Mouse (Mus musculus) neural tube, embryonic 14.5 days (tissue): ENCODE measurements around the gene Dpm2. TPM values are rescaled to one million over a fixed set of nuclear protein-coding genes. Genes with fewer than 3 reads are reported as not detected.

ENCODE experiments used
- ATAC-seq: fragments of 200-750 bp; cut with Nextera tagmentation; 2 replicates; pipeline ENCODE4 v1.8.0; 2017; ENCODE audit warnings: low read depth, mild to moderate bottlenecking, moderate TSS enrichment, moderate library complexity
- H3K27ac ChIP-seq: fragments of 300-500 bp; sonication (generic); 2 replicates; pipeline ENCODE4 v1.5.1; 2014; ENCODE audit warnings: low read depth, mild to moderate bottlenecking, control low read depth, low read length, moderate library complexity, mixed read lengths
- H3K27me3 ChIP-seq: fragments of 300-500 bp; sonication (generic); 2 replicates; pipeline ENCODE4 v1.6.1; 2014; ENCODE audit warnings: low read length; ENCODE audit not compliant: control insufficient read depth, insufficient read depth
- H3K36me3 ChIP-seq: fragments of 300-500 bp; sonication (generic); 2 replicates; pipeline ENCODE4 v1.6.1; 2014; ENCODE audit warnings: low read length, mixed read lengths; ENCODE audit not compliant: control insufficient read depth, insufficient read depth
- H3K4me1 ChIP-seq: fragments of 300-500 bp; sonication (generic); 2 replicates; pipeline ENCODE4 v1.6.1; 2014; ENCODE audit warnings: low read length; ENCODE audit not compliant: control insufficient read depth, insufficient read depth
- H3K4me2 ChIP-seq: fragments of 300-500 bp; sonication (generic); 2 replicates; pipeline ENCODE4 v1.6.1; 2014; ENCODE audit warnings: mild to moderate bottlenecking, low read depth, low read length, control low read depth
- H3K4me3 ChIP-seq: fragments of 300-500 bp; sonication (generic); 2 replicates; pipeline ENCODE4 v1.5.1; 2014; ENCODE audit warnings: low read depth, low read length, control low read depth, mixed read lengths
- H3K9ac ChIP-seq: fragments of 300-500 bp; sonication (generic); replicated peaks from 2 replicates; pipeline ENCODE4 v1.6.1; 2014; ENCODE audit warnings: low read depth, mild to moderate bottlenecking, control low read depth, low read length, mixed read lengths
- H3K9me3 ChIP-seq: fragments of 300-500 bp; sonication (generic); 2 replicates; pipeline ENCODE4 v1.6.1; 2016; ENCODE audit warnings: low read length; ENCODE audit not compliant: control insufficient read depth
- WGBS: fragments of 180-500 bp; shearing (Covaris S2); extraction: QIAGEN DNeasy Blood & Tissue Kit; methylation state at CpG from one replicate; pipeline ENCODE4 v1.1.7; 2014; 5-methylcytosine and 5-hydroxymethylcytosine counted together
- polyA plus RNA-seq: library from polyadenylated mRNA; unstranded; fragments of >200 nt; fragmentation: Nextera tagmentation; extraction: Ambion mirVana; gene quantifications from 2 replicates; pipeline ENCODE4 v1.2.1, GENCODE M21; 2014

The Dpm2 gene
- 143 and 157 TPM in 2 replicates for polyA plus RNA-seq

- Histone ChIP-seq H3K36me3 (peaks cover 16% of the 10 kb centered on the region), H3K4me2 (peak within 1 kb of the TSS; percentile 78), H3K9ac (peak within 1 kb of the TSS; percentile 70), H3K9me3 (no peaks in the 10 kb centered on the region), H3K4me3 (peak within 1 kb of the TSS; percentile 59), H3K27ac (0 out of 2 replicates have a peak within 1 kb of the TSS, but pooled peaks have one; percentile 28), H3K27me3 (no peaks in the 10 kb centered on the region), H3K4me1 (peaks cover 11% of the 10 kb centered on the region)
- ATAC-seq = peak; percentile 83
- 2% methylated on average over 36 of the region's 36 CpGs for WGBS
Observed at GRCm38 (mm10) chr2:32570698-32571494, at the start of gene Dpm2. TSS of gene Dpm2 (plus strand) at chr2:32570858.

DNA sequence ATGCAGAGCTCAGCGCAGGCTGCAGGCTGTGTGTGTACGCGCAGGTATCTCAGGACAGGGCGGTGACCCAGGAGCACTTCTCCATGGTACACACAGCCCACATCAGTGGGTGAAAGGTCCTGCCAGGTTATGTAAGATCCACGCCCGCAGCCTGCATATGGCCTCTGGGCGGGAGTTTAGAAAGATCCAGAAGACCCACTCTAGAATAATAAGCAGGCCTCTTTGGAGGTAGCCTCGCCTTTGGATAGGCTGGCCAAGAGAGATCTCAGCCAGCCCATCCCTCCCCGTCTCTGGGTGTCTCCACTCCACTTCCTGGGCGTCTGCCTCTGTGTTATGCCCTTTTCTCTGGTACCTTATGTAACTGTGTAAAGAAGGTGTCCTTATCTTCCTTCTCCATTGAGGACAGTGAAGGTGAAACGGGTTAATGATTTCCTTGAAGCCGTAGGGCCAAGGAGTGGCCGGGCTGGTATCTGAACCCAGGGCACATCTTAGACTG lies 46.1 kb upstream of the Dpm2 start:
- Histone ChIP-seq H3K36me3 (no peaks in the 10 kb centered on the region), H3K4me1 (no peaks in the 10 kb centered on the region), H3K9ac (no peak overlapping the region), H3K4me3 (no peak overlapping the region), H3K4me2 (no peak overlapping the region), H3K27ac (no peak overlapping the region), H3K27me3 (no peaks in the 10 kb centered on the region), H3K9me3 (no peaks in the 10 kb centered on the region)
- ATAC-seq = no peak
- 92% methylated on average over 13 of the region's 13 CpGs for WGBS

GRCm38 (mm10) chr2:32525816-32526215 lies 44.8 kb upstream of the Dpm2 start:
- H3K27me3 ChIP-seq = no peaks in the 10 kb centered on the region
- ATAC-seq = no peak
- no peaks in the 10 kb centered on the region for H3K4me1 ChIP-seq
- WGBS = 86% methylated on average over 12 of the region's 12 CpGs
- no peak overlapping the region for H3K4me2 ChIP-seq
- H3K36me3 ChIP-seq = no peaks in the 10 kb centered on the region
- no peak overlapping the region for H3K4me3 ChIP-seq
- no peaks in the 10 kb centered on the region for H3K9me3 ChIP-seq
- H3K27ac ChIP-seq = no peak overlapping the region
- H3K9ac ChIP-seq = no peak overlapping the region

- H3K36me3 ChIP-seq = no peaks in the 10 kb centered on the region
- no peak overlapping the region for H3K4me2 ChIP-seq
- 78% methylated on average over 14 of the region's 14 CpGs for WGBS
- no peaks in the 10 kb centered on the region for H3K4me1 ChIP-seq
- H3K27ac ChIP-seq = no peak overlapping the region
- no peaks in the 10 kb centered on the region for H3K27me3 ChIP-seq
- no peak overlapping the region for H3K4me3 ChIP-seq
- H3K9ac ChIP-seq = no peak overlapping the region
- no peak for ATAC-seq
- no peaks in the 10 kb centered on the region for H3K9me3 ChIP-seq
Observed at GRCm38 (mm10) chr2:32527468-32527966, 43.1 kb upstream of the Dpm2 start.

- Histone ChIP-seq H3K4me3 (no peak overlapping the region), H3K4me2 (no peak overlapping the region), H3K9me3 (no peaks in the 10 kb centered on the region), H3K4me1 (no peaks in the 10 kb centered on the region), H3K27me3 (no peaks in the 10 kb centered on the region), H3K9ac (no peak overlapping the region), H3K36me3 (no peaks in the 10 kb centered on the region), H3K27ac (no peak overlapping the region)
- no peak for ATAC-seq
- WGBS = 68% methylated on average over 1 of the region's 1 CpGs
Observed at GRCm38 (mm10) chr2:32528326-32528725, 42.3 kb upstream of the Dpm2 start.

DNA sequence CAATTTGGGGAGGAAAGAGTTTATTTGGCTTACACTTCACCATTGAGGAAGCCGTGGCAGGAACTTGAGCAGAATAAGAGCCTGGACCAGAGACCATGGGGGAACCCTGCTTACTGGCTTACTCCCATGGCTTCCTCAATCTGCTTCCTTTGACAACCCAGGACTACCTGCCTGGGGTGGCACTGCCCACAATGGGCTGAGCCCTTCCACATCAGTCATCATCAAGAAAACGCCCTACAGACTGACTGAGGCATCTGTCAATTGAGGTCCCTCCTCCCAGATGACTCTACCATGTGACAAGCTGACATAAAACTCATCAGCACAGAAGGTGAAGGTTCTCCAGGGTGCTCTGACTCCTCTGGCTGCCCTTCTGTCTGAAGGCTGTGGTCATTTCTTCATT lies 40.2 kb upstream of the Dpm2 start:
- no peaks in the 10 kb centered on the region for H3K36me3 ChIP-seq
- ATAC-seq = no peak

GRCm38 (mm10) chr2:32533163-32533562 lies 37.5 kb upstream of the Dpm2 start:
- no peak overlapping the region for H3K4me3 ChIP-seq
- no peaks in the 10 kb centered on the region for H3K36me3 ChIP-seq
- no peaks in the 10 kb centered on the region for H3K27me3 ChIP-seq
- no peak for ATAC-seq
- H3K9ac ChIP-seq = no peak overlapping the region
- WGBS = 94% methylated on average over 2 of the region's 2 CpGs
- H3K9me3 ChIP-seq = no peaks in the 10 kb centered on the region
- H3K27ac ChIP-seq = no peak overlapping the region
- no peak overlapping the region for H3K4me2 ChIP-seq
- peaks cover 28% of the 10 kb centered on the region for H3K4me1 ChIP-seq

More for the DNA sequence above, 40.2 kb upstream of the Dpm2 start:
- H3K4me2 ChIP-seq = no peak overlapping the region
- H3K9ac ChIP-seq = no peak overlapping the region
- H3K9me3 ChIP-seq = no peaks in the 10 kb centered on the region
- H3K4me3 ChIP-seq = no peak overlapping the region
- WGBS = 81% methylated on average over 2 of the region's 2 CpGs
- H3K27ac ChIP-seq = no peak overlapping the region
- no peaks in the 10 kb centered on the region for H3K27me3 ChIP-seq
- H3K4me1 ChIP-seq = peaks cover 8% of the 10 kb centered on the region; the same call in 1 of the 2 replicates

- Histone ChIP-seq H3K4me1 (peaks cover 36% of the 10 kb centered on the region), H3K27me3 (no peaks in the 10 kb centered on the region), H3K27ac (peak overlapping the region; percentile 80), H3K9me3 (no peaks in the 10 kb centered on the region), H3K9ac (peak overlapping the region; percentile 50), H3K4me3 (peak overlapping the region; percentile 86), H3K36me3 (no peaks in the 10 kb centered on the region), H3K4me2 (peak overlapping the region; percentile 82)
- 12% methylated on average over 13 of the region's 13 CpGs for WGBS
- ATAC-seq = no peak
Observed at GRCm38 (mm10) chr2:32534061-32534732, 36.5 kb upstream of the Dpm2 start.
